Mouse (Mus musculus) lung, adult 2 months (tissue): ENCODE measurements around the gene 1110008P14Rik. TPM values are rescaled to one million over a fixed set of nuclear protein-coding genes. Genes with fewer than 3 reads are reported as not detected.
A peak's percentile ranks its signal among the peaks of the same experiment; 100 is the strongest.

Source experiments
- DNase-seq: peaks from one replicate; pipeline ENCODE4 v3.0.0; 2022
- H3K4me1 ChIP-seq: fragments of 200-500 bp; 2 replicates; pipeline ENCODE4 v1.6.1; 2011; ENCODE audit warnings: low read length; ENCODE audit not compliant: control insufficient read depth, insufficient read depth
- H3K4me3 ChIP-seq: fragments of 200-500 bp; replicated peaks from 2 replicates; pipeline ENCODE3; 2011; ENCODE audit warnings: low read depth, mild to moderate bottlenecking, control low read depth, low read length; ENCODE audit errors: extremely low read depth
- CTCF ChIP-seq: fragments of 200-500 bp; IDR thresholded peaks from 2 replicates; pipeline ENCODE4 v1.5.1; 2011; ENCODE audit warnings: mild to moderate bottlenecking, low read length, control low read depth; ENCODE audit not compliant: insufficient read depth
- POLR2A ChIP-seq: fragments of 200-500 bp; IDR thresholded peaks from 2 replicates; pipeline ENCODE4 v1.6.1; 2011; ENCODE audit warnings: low read depth, mild to moderate bottlenecking, control low read depth, low read length, borderline replicate concordance; ENCODE audit errors: extremely low read depth
- WGBS: fragments of 180-500 bp; shearing (Covaris S2); methylation state at CpG from one replicate; pipeline ENCODE4 v1.1.7; 2018; 5-methylcytosine and 5-hydroxymethylcytosine counted together
- polyA plus RNA-seq: library from polyadenylated mRNA; depleted of rRNA; stranded (reverse); fragments of >200 nt; gene quantifications from 2 replicates; pipeline ENCODE4 v1.2.3, GENCODE M21; 2012; rRNA removed

The 1110008P14Rik gene
- polyA plus RNA-seq = 170 and 173 TPM in 2 replicates

DNA sequence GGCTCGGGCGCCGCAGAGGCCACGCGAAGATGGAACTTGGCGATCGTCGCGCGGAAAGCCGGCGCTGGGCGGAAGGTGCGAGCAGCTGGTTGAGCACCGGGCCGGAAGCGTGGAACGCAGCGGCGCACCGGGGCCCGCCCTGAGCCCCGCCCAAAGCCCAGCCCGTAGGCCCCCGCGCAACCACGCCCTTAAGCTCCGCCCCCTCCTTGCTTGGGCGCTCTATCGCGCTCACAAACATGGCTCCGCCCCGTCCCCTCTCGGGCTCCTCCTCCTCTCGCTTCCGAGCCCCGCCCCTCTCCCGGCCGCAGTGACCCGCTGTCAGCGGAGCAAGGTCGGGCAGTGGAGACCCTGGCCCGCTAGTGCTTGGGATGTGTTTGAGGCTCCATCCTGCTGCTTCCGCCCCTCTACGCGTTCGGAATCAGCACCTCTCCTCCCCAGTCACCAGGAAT lies at the start of gene 1110008P14Rik:
TSS of gene 1110008P14Rik (minus strand) at position 164 of the 449 bp plus-strand sequence.
- peak within 1 kb of the TSS; percentile 88 for H3K4me3 ChIP-seq
- TF ChIP-seq CTCF (no peak), POLR2A (peak; percentile 28; the same call in 1 of the 2 replicates)
- DNase-seq = peak; percentile 97
- under 1% methylated on average over 33 of the region's 47 CpGs for WGBS
- H3K4me1 ChIP-seq = peaks cover 4% of the 10 kb centered on the region; the same call in 1 of the 2 replicates

- Histone ChIP-seq H3K4me3 (peak overlapping the region; percentile 18), H3K4me1 (peaks cover 22% of the 10 kb centered on the region)
- 32% methylated on average over 18 of the region's 18 CpGs for WGBS
- no peak for TF ChIP-seq POLR2A
- no peak for TF ChIP-seq CTCF
- DNase-seq = no peak
Observed at GRCm38 (mm10) chr2:32430701-32431676, 49.3 kb upstream of the 1110008P14Rik start.

DNA sequence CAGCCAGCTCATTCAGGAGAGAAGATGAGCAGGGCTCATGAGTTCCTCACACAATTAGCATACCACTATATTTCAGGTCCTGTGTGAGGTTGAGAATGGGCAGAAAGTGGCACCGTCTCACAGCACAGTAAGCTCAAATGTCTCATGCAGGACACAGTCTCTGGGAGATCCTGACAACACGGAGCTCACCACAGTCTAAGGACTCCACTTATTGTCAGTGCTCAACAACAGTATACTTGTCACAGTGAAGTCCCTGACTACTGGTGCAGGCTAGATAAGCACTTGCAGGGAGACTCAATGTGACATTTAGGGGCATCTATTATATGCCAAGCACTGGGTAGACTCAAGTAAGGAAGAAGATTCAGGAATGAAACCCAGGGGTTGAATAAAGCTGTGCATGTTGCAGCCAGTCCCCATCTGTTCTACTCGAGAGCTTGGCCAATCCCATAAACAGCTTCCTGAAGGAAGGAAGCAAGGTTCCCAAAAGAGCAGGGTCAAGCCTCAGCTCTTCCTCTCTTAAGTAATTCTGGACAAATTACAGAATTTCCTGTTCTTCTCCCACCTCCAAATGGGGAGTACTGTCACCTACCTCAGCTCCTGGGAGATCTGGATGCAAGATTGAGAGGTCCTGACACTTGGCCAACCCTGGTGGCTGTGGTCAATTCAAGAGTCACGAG lies 47.6 kb upstream of the 1110008P14Rik start:
- DNase-seq = no peak

GRCm38 (mm10) chr2:32428262-32428722 lies 46.6 kb upstream of the 1110008P14Rik start:
- peak; percentile 44 for DNase-seq
- 20% methylated on average over 8 of the region's 8 CpGs for WGBS
- TF ChIP-seq POLR2A = no peak
- TF ChIP-seq CTCF = no peak
- Histone ChIP-seq H3K4me3 (no peak overlapping the region), H3K4me1 (peaks cover 33% of the 10 kb centered on the region)

More for the DNA sequence above, 47.6 kb upstream of the 1110008P14Rik start:
- TF ChIP-seq CTCF (no peak), POLR2A (no peak)
- WGBS = 44% methylated on average over 4 of the region's 4 CpGs
- peaks cover 30% of the 10 kb centered on the region for H3K4me1 ChIP-seq
- H3K4me3 ChIP-seq = no peak overlapping the region

GRCm38 (mm10) chr2:32427720-32428119 lies 46.0 kb upstream of the 1110008P14Rik start:
- WGBS = 48% methylated on average over 5 of the region's 5 CpGs
- H3K4me3 ChIP-seq = no peak overlapping the region
- TF ChIP-seq CTCF (no peak), POLR2A (no peak)
- no peak for DNase-seq
- H3K4me1 ChIP-seq = peaks cover 38% of the 10 kb centered on the region

- Histone ChIP-seq H3K4me3 (no peak overlapping the region), H3K4me1 (peaks cover 50% of the 10 kb centered on the region)
- DNase-seq = no peak
- TF ChIP-seq POLR2A (no peak), CTCF (no peak)
- WGBS = 91% methylated on average over 1 of the region's 1 CpGs
Observed at GRCm38 (mm10) chr2:32426141-32426540, 44.4 kb upstream of the 1110008P14Rik start.

- DNase-seq = no peak
- no peak for TF ChIP-seq POLR2A
- no peak for TF ChIP-seq CTCF
- H3K4me3 ChIP-seq = no peak overlapping the region
- H3K4me1 ChIP-seq = peaks cover 50% of the 10 kb centered on the region
- WGBS = 71% methylated on average over 5 of the region's 5 CpGs
Observed at GRCm38 (mm10) chr2:32425568-32425967, 43.8 kb upstream of the 1110008P14Rik start.

DNA sequence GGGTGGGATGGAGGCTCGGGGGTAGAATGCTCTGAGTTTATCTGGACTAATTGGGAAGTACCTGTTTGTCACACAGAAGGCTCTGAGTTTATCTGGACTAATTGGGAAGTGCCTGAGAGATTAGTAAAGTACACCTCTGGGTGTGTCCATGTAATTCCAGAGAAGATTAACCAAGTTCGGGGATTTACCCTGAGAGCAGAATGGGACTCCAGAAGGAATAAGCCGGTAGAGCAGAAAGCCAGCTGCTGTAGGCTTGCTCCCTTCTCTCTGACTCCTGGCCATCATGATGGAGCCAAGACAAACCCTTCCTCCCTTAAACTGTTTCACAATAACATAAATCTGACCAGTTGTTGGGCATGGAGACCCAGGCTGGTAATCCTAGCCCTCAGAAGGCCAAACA lies 43.1 kb upstream of the 1110008P14Rik start:
- Histone ChIP-seq H3K4me3 (no peak overlapping the region), H3K4me1 (peaks cover 50% of the 10 kb centered on the region)
- WGBS = 44% methylated on average over 3 of the region's 3 CpGs
- TF ChIP-seq CTCF (no peak), POLR2A (no peak)
- DNase-seq = no peak

GRCm38 (mm10) chr2:32423481-32424331 lies 42.0 kb upstream of the 1110008P14Rik start:
- peaks cover 42% of the 10 kb centered on the region for H3K4me1 ChIP-seq
- TF ChIP-seq POLR2A = peak; percentile 55; the same call in 1 of the 2 replicates
- TF ChIP-seq CTCF = no peak
- peak overlapping the region; percentile 61 for H3K4me3 ChIP-seq
- 10% methylated on average over 14 of the region's 14 CpGs for WGBS
- DNase-seq = peak; percentile 80
